Mouse (Mus musculus) testis, adult 2 months (tissue): ENCODE results near the gene D7Ertd443e.

Experiments
- CTCF ChIP-seq: fragments of 200-500 bp; IDR thresholded peaks from 2 replicates; pipeline ENCODE4 v1.5.1; 2012; ENCODE audit warnings: low read depth, mild to moderate bottlenecking, inconsistent platforms, low read length, moderate library complexity; ENCODE audit not compliant: control insufficient read depth, insufficient read depth, insufficient replicate concordance
- POLR2A ChIP-seq: fragments of 200-500 bp; IDR thresholded peaks from 2 replicates; pipeline ENCODE4 v1.6.1; 2012; ENCODE audit warnings: low read depth, mild to moderate bottlenecking, inconsistent platforms, low read length, moderate library complexity; ENCODE audit not compliant: control insufficient read depth

GRCm38 (mm10) chr7:134369241-134369640 lies 16.2 kb downstream of the D7Ertd443e start:
- TF ChIP-seq POLR2A: no peak
- TF ChIP-seq CTCF: no peak
